Mouse (Mus musculus) megakaryocyte, embryonic 14.5 days (primary cell): ENCODE results near the gene Krtdap.

ENCODE experiments used
- FLI1 ChIP-seq: IDR thresholded peaks from 2 replicates; pipeline ENCODE4 v1.6.1; 2012; ENCODE audit warnings: low read length, inconsistent platforms, mixed read lengths
- GATA1 ChIP-seq: IDR thresholded peaks from 3 replicates; pipeline ENCODE4 v1.6.1; 2012; ENCODE audit warnings: mixed read lengths, low read length, inconsistent platforms, borderline replicate concordance

DNA sequence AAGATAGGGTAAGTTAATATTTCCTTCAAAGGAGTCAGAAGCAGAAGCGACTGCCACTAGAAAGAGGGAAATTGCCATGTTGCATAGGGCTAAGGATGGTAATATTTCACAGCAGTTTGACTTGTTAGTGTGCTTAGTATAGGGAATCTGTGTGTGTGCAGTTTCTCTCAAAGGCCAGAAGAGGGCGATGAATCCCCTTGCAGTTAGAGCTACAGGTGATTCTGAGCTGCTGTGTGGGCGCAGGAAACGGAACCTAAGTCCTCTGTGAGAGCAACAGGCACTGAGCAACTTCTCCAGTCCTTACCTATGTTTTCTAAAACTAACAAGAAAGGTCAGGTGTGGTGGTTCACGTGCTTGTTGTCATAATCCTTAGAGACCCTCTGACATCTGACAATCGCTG is 22.6 kb downstream of the Krtdap start:
- TF ChIP-seq GATA1 (no peak), FLI1 (no peak)
